Mouse (Mus musculus): Measurements from ENCODE around the gene Bcan.

Bcan gene

GRCm38 (mm10) chr3:87943586-87943985 lies 56.4 kb downstream of the Bcan start:
- no peak for DNase-seq

GRCm38 (mm10) chr3:87942471-87942870 lies 57.6 kb downstream of the Bcan start:
- no peak for DNase-seq

GRCm38 (mm10) chr3:87940611-87941010 lies 59.4 kb downstream of the Bcan start:
- DNase-seq: no peak
